Mouse (Mus musculus): ENCODE measurements at regions not wholly inside any gene's neighbourhood (a gene's known extent, or its start where the extent isn't known, plus 50 kb on each side); places are given as distances from the start of the nearest gene placed in this dataset.

- no peak for DNase-seq (ENCODE audit: low read depth, low spot score)
Observed at GRCm38 (mm10) chr14:78438064-78438677, 98.4 kb downstream of the Akap11 start.

GRCm38 (mm10) chr14:78436586-78436985 lies 100.0 kb downstream of the Akap11 start:
- DNase-seq (ENCODE audit: low read depth, low spot score) = no peak

GRCm38 (mm10) chr14:78435982-78436381 lies 100.6 kb downstream of the Akap11 start:
- no peak for DNase-seq (ENCODE audit: low read depth, low spot score)

- no peak for DNase-seq (ENCODE audit: low read depth, low spot score)
Observed at GRCm38 (mm10) chr14:78435561-78435960, 101.0 kb downstream of the Akap11 start.

GRCm38 (mm10) chr14:78434753-78435152 lies 101.9 kb downstream of the Akap11 start:
- no peak for DNase-seq (ENCODE audit: low read depth, low spot score)

- DNase-seq (ENCODE audit: low read depth, low spot score) = no peak
Observed at GRCm38 (mm10) chr14:78434126-78434525, 102.5 kb downstream of the Akap11 start.

GRCm38 (mm10) chr14:78432471-78432870 lies 104.1 kb downstream of the Akap11 start:
- DNase-seq (ENCODE audit: low read depth, low spot score) = no peak

GRCm38 (mm10) chr14:78431931-78432330 lies 104.7 kb downstream of the Akap11 start:
- DNase-seq (ENCODE audit: low read depth, low spot score) = no peak

- no peak for DNase-seq (ENCODE audit: low read depth, low spot score)
Observed at GRCm38 (mm10) chr14:78431406-78431805, 105.2 kb downstream of the Akap11 start.

GRCm38 (mm10) chr14:78428233-78429019 lies 108.2 kb downstream of the Akap11 start:
- no peak for DNase-seq (ENCODE audit: low read depth, low spot score)

GRCm38 (mm10) chr14:78427062-78427461 lies 109.5 kb downstream of the Akap11 start:
- DNase-seq (ENCODE audit: low read depth, low spot score) = no peak

GRCm38 (mm10) chr14:78422601-78423000 lies 114.0 kb downstream of the Akap11 start:
- no peak for DNase-seq (ENCODE audit: low read depth, low spot score)

- DNase-seq (ENCODE audit: low read depth, low spot score) = no peak
Observed at GRCm38 (mm10) chr14:78420966-78421365, 113.1 kb upstream of the Tnfsf11 start.

- no peak for DNase-seq (ENCODE audit: low read depth, low spot score)
Observed at GRCm38 (mm10) chr14:78420176-78420575, 112.3 kb upstream of the Tnfsf11 start.

- no peak for DNase-seq (ENCODE audit: low read depth, low spot score)
Observed at GRCm38 (mm10) chr14:78405568-78405967, 97.7 kb upstream of the Tnfsf11 start.

GRCm38 (mm10) chr14:78397914-78398313 lies 90.1 kb upstream of the Tnfsf11 start:
- no peak for DNase-seq (ENCODE audit: low read depth, low spot score)

GRCm38 (mm10) chr14:78395631-78396030 lies 87.8 kb upstream of the Tnfsf11 start:
- no peak for DNase-seq (ENCODE audit: low read depth, low spot score)

GRCm38 (mm10) chr14:78387011-78387410 lies 79.2 kb upstream of the Tnfsf11 start:
- DNase-seq (ENCODE audit: low read depth, low spot score) = no peak

- no peak for DNase-seq (ENCODE audit: low read depth, low spot score)
Observed at GRCm38 (mm10) chr14:78384370-78384769, 76.5 kb upstream of the Tnfsf11 start.

GRCm38 (mm10) chr14:78383256-78383709 lies 75.4 kb upstream of the Tnfsf11 start:
- DNase-seq (ENCODE audit: low read depth, low spot score) = peak; percentile 35

- DNase-seq (ENCODE audit: low read depth, low spot score) = no peak
Observed at GRCm38 (mm10) chr14:78380011-78380410, 72.2 kb upstream of the Tnfsf11 start.

- no peak for DNase-seq (ENCODE audit: low read depth, low spot score)
Observed at GRCm38 (mm10) chr14:78376591-78376990, 68.7 kb upstream of the Tnfsf11 start.
